Mouse (Mus musculus) midbrain, postnatal 0 days (tissue): ENCODE data around the gene Krtcap2. TPM values are rescaled to one million over a fixed set of nuclear protein-coding genes. Genes with fewer than 3 reads are reported as not detected.

Experiments used
- ATAC-seq: fragments of 200-750 bp; cut with Nextera tagmentation; 2 replicates; pipeline ENCODE4 v1.8.0; 2017; ENCODE audit warnings: moderate number of reproducible peaks, mild to moderate bottlenecking, moderate TSS enrichment, moderate library complexity; ENCODE audit not compliant: low FRiP score
- DNase-seq: peaks from one replicate; pipeline ENCODE4 v3.0.0-alpha.2; 2015; ENCODE audit warnings: low spot score
- H3K27ac ChIP-seq: fragments of 300-500 bp; sonication (generic); 2 replicates; pipeline ENCODE4 v1.5.1; 2014; ENCODE audit warnings: low read depth, mild to moderate bottlenecking, low read length, mixed read lengths
- H3K27me3 ChIP-seq: fragments of 300-500 bp; sonication (generic); 2 replicates; pipeline ENCODE4 v1.6.1; 2014; ENCODE audit warnings: low read length, control low read depth, mixed read lengths; ENCODE audit not compliant: insufficient read depth
- H3K36me3 ChIP-seq: fragments of 300-500 bp; sonication (generic); 2 replicates; pipeline ENCODE4 v1.6.1; 2014; ENCODE audit warnings: low read length, control low read depth, mixed read lengths; ENCODE audit not compliant: insufficient read depth
- H3K4me1 ChIP-seq: fragments of 300-500 bp; sonication (generic); 2 replicates; pipeline ENCODE4 v1.6.1; 2014; ENCODE audit warnings: mild to moderate bottlenecking, control low read depth, antibody characterized with exemption, low read length, mixed read lengths; ENCODE audit not compliant: insufficient read depth
- H3K4me2 ChIP-seq: fragments of 300-500 bp; sonication (generic); 2 replicates; pipeline ENCODE4 v1.6.1; 2014; ENCODE audit warnings: low read depth, mild to moderate bottlenecking, low read length, mixed read lengths; ENCODE audit not compliant: poor library complexity, severe bottlenecking
- H3K4me3 ChIP-seq: fragments of 300-500 bp; sonication (generic); 2 replicates; pipeline ENCODE4 v1.5.1; 2014; ENCODE audit warnings: low read depth, mild to moderate bottlenecking, low read length, moderate library complexity
- H3K9ac ChIP-seq: fragments of 300-500 bp; sonication (generic); replicated peaks from 2 replicates; pipeline ENCODE4 v1.6.1; 2014; ENCODE audit warnings: mild to moderate bottlenecking, low read length, moderate library complexity, mixed read lengths; ENCODE audit not compliant: poor library complexity, severe bottlenecking
- H3K9me3 ChIP-seq: fragments of 300-500 bp; sonication (generic); 2 replicates; pipeline ENCODE4 v1.6.1; 2016; ENCODE audit warnings: low read length, control low read depth
- CTCF ChIP-seq: IDR thresholded peaks from 2 replicates; pipeline ENCODE4 v1.5.1; 2016; ENCODE audit warnings: antibody characterized with exemption, mild to moderate bottlenecking
- WGBS: fragments of 180-500 bp; shearing (Covaris S2); extraction: QIAGEN DNeasy Blood & Tissue Kit; methylation state at CpG from one replicate; pipeline ENCODE4 v1.1.7; 2014; 5-methylcytosine and 5-hydroxymethylcytosine counted together
- polyA plus RNA-seq: library from polyadenylated mRNA; unstranded; fragments of >200 nt; fragmentation: Nextera tagmentation; extraction: Ambion mirVana; gene quantifications from 2 replicates; pipeline ENCODE4 v1.2.1, GENCODE M21; 2015
- total RNA-seq: library from RNA; depleted of rRNA; stranded (reverse); fragments of >200 nt; gene quantifications from 2 replicates; pipeline ENCODE4 v1.2.3, GENCODE M21; 2014

The Krtcap2 gene
- total and polyA plus RNA-seq, 2 experiments from 2014 or later, result 93.9 to 219 TPM

DNA sequence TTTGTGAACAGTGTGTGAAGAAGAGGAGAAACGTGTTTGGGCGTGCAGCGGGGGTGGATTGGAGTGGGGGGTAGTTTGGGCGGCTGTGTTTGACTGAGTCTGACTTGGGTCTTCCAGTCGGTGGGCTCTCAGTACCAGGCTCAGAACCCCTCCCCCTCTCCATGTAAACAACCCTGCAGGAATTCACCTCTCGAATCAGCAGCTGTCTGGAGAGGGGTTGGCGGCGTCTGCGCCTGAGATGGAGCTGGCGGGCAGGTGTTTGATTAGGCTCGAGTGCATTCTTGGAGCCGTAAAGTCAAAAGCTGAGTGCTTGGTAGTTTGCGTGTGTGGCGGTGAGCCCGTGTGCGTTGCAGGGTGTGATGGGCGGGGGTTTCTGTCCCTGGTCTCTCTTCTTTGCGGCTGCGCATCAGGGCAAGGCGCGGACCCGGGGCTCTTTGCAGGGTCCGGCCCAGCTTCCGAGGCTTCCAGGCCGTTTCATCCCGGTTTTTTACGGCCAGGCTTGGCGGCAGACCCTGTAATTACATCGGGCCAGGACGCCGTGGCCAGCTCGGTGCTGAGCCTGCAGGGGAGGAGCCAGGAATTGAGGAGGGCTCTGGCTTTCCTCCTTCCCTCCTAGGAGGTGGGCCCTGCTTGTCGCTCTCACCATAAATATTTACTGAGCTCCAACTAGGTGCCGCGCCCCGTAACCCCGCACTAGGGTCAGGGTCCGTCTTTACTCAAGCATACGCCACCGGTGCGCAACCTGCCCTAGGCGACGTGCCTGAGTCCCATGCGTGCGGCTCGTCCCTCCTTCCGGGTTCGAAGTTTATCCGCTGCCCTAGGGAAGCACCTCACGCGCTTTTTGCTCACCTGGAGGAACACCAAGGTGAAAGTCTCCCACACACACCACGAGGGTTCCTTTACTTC is 35.1 kb downstream of the Krtcap2 start, which contains the start of gene Efna1:
Gene Efna1 (minus strand): TSS at position 537 of the 906 bp plus-strand sequence.
- no peaks in the 10 kb centered on the region for H3K9me3 ChIP-seq
- H3K4me3 ChIP-seq, result peak within 1 kb of the TSS; percentile 41
- H3K4me1 ChIP-seq, result peaks cover 7% of the 10 kb centered on the region
- H3K36me3 ChIP-seq, result no peaks in the 10 kb centered on the region
- peak; percentile 32 for DNase-seq
- WGBS, result 2% methylated on average over 51 of the region's 52 CpGs
- no peak; the same call in 1 of the 2 replicates for TF ChIP-seq CTCF
- peak; percentile 27; the same call in 1 of the 2 replicates for ATAC-seq
- H3K4me2 ChIP-seq, result peak within 1 kb of the TSS; percentile 88
- peak within 1 kb of the TSS; percentile 59; the same call in 1 of the 2 replicates for H3K9ac ChIP-seq
- H3K27ac ChIP-seq, result no peak within 1 kb of the TSS
- peaks cover 7% of the 10 kb centered on the region; the same call in 1 of the 2 replicates for H3K27me3 ChIP-seq

DNA sequence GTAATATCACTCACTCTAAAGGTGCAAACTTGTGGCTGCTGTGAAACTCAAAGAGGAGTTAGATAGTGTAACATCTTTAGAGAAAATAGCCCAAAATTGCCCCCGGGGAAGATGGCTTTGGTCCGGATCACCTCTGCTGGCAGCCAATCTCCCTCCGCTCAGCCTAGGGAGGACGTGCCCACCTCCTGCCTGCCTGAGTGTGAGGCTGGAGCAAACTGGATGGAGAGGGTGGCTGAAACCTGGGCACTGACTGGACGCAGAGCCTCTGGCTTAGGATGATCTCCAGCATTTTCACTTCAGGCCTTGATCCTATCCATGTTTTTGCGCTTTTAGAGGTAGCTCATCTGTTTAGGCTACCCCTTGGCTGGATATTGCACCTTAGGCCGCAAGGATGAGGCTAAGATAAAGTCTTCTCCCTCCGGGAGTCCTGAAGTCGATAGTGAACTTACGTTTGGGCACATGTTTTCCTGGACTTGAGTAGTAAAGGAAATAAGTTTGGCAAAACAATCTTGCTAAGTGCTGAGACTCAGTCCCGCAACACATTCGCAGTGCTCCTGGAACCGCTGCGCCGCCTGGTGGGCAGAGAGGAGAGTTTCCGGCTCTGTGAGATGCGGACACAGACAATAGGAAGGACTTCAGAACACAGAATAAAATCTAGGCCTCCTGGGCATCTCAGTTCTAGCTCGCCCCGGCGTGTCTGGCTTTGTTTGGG is 36.0 kb downstream of the Krtcap2 start:
- no peak for ATAC-seq
- Histone ChIP-seq H3K4me2 (peak overlapping the region; percentile 88), H3K27me3 (peaks cover 7% of the 10 kb centered on the region; the same call in 1 of the 2 replicates), H3K4me1 (peaks cover 7% of the 10 kb centered on the region), H3K9me3 (no peaks in the 10 kb centered on the region), H3K4me3 (peak overlapping the region; percentile 41; the same call in 1 of the 2 replicates), H3K9ac (no peak overlapping the region), H3K36me3 (no peaks in the 10 kb centered on the region), H3K27ac (no peak overlapping the region)
- TF ChIP-seq CTCF, result peak; percentile 92
- 11% methylated on average over 20 of the region's 20 CpGs for WGBS
- peak; percentile 89 for DNase-seq

DNA sequence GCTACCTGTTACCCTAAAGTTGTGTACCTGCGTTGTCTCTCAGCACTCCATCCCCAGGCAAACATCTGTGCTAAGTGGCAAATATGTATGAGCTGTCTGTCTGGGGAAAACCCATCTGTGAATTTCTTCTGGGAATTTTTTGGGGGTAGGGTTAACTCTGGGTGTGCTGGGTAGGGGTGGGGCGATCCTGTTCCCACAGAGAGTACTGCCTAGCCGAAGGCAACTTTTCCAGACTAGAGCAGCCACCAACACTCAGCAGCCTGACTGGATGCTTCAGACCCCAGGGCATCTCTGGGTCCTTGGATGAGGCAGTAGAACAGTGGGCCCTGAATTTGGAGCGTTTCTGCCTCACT is 36.5 kb downstream of the Krtcap2 start:
- no peak for ATAC-seq
- Histone ChIP-seq H3K27me3 (peaks cover 7% of the 10 kb centered on the region; the same call in 1 of the 2 replicates), H3K4me3 (no peak overlapping the region), H3K9me3 (no peaks in the 10 kb centered on the region), H3K4me2 (no peak overlapping the region), H3K9ac (no peak overlapping the region), H3K27ac (no peak overlapping the region), H3K36me3 (no peaks in the 10 kb centered on the region), H3K4me1 (peaks cover 7% of the 10 kb centered on the region)
- no peak for TF ChIP-seq CTCF
- WGBS, result 24% methylated on average over 4 of the region's 4 CpGs
- DNase-seq, result no peak

DNA sequence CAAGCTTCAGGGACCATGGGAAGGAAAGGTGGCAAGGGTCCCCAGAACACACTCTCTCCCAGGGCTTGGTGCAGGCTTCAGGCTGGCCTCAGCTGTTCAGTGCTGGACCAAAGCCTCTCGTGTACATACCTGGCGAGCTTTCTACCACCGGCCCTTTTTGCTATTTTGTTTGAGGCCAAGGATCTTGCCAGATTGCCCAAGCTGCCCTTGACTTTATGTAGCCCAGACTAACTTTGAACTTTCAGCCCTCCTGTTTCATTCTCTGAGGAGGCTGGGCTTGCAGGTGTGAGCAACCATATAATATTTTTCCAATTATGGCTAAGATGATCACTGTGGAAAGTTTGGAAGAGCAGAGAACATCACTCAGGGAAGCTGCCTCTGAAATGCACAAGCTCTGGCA is 38.5 kb downstream of the Krtcap2 start:
- ATAC-seq (no peak), DNase-seq (no peak)
- no peak overlapping the region for H3K4me3 ChIP-seq
- 0 out of 2 replicates have a peak, but pooled peaks cover 3% of the 10 kb centered on the region for H3K27me3 ChIP-seq
- H3K36me3 ChIP-seq, result no peaks in the 10 kb centered on the region
- TF ChIP-seq CTCF, result no peak
- no peak overlapping the region for H3K27ac ChIP-seq
- no peaks in the 10 kb centered on the region for H3K9me3 ChIP-seq
- H3K4me1 ChIP-seq, result peaks cover 6% of the 10 kb centered on the region
- 95% methylated on average over 3 of the region's 3 CpGs for WGBS
- H3K9ac ChIP-seq, result no peak overlapping the region
- no peak overlapping the region for H3K4me2 ChIP-seq

DNA sequence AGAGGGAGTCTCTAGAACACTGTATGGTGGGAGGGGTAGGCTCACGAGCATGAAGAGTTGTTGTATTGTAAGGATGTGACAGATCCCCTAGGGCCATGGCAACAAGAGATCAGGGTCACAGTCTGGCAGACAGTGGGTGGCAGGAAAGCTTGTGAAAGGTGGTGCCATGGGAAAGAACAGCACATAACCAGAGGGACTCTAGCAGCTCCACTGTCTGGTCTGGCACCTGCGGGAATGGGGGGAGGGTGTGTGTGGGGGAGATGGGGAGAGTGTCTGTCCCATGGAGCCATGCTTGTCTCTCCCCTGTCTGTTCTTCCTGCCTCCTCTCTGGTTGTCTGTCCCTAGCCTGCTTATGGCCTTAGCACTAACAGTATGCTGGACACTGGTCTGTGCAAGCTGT is 39.8 kb downstream of the Krtcap2 start:
- no peak for TF ChIP-seq CTCF
- Histone ChIP-seq H3K9ac (no peak overlapping the region), H3K4me3 (no peak overlapping the region), H3K27ac (no peak overlapping the region), H3K4me2 (no peak overlapping the region), H3K36me3 (no peaks in the 10 kb centered on the region), H3K9me3 (no peaks in the 10 kb centered on the region), H3K4me1 (peaks cover 3% of the 10 kb centered on the region), H3K27me3 (0 out of 2 replicates have a peak, but pooled peaks cover 3% of the 10 kb centered on the region)
- ATAC-seq (no peak), DNase-seq (no peak)
- 34% methylated on average over 2 of the region's 2 CpGs for WGBS
